Mouse (Mus musculus): ENCODE data around the gene Nabp1. TPM values are rescaled to one million over a fixed set of nuclear protein-coding genes. Genes with fewer than 3 reads are reported as not detected.

Gene Nabp1
- 9.6 and 10.9 TPM in 2 replicates for polyA plus RNA-seq (2015; fragmentation: Nextera tagmentation; extraction: Ambion mirVana)

GRCm38 (mm10) chr1:51478262-51479026 lies at the start of gene Nabp1:
TSS of gene Nabp1 (minus strand) at chr1:51478425.
- Histone ChIP-seq H3K27ac (ENCODE audit: low read length) (peak within 1 kb of the TSS; percentile 78), H3K36me3 (ENCODE audit: control insufficient read depth, insufficient read depth, low read length) (no peaks in the 10 kb centered on the region), H3K9me3 (replicated peaks; ENCODE audit: control insufficient read depth, low read length, poor library complexity, severe bottlenecking) (no peaks in the 10 kb centered on the region), H3K27me3 (ENCODE audit: control insufficient read depth, insufficient read depth, low read depth, low read length) (no peaks in the 10 kb centered on the region), H3K9ac (ENCODE audit: low read depth, low read length) (peak within 1 kb of the TSS; percentile 75), H3K4me2 (ENCODE audit: low read length) (peak within 1 kb of the TSS; percentile 99), H3K4me1 (ENCODE audit: control insufficient read depth, insufficient read depth, low read length) (peaks cover 6% of the 10 kb centered on the region), H3K4me3 (ENCODE audit: low read depth, low read length) (peak within 1 kb of the TSS; percentile 64)
- ATAC-seq, result peak; percentile 100
- under 1% methylated on average over 51 of the region's 51 CpGs for WGBS

DNA sequence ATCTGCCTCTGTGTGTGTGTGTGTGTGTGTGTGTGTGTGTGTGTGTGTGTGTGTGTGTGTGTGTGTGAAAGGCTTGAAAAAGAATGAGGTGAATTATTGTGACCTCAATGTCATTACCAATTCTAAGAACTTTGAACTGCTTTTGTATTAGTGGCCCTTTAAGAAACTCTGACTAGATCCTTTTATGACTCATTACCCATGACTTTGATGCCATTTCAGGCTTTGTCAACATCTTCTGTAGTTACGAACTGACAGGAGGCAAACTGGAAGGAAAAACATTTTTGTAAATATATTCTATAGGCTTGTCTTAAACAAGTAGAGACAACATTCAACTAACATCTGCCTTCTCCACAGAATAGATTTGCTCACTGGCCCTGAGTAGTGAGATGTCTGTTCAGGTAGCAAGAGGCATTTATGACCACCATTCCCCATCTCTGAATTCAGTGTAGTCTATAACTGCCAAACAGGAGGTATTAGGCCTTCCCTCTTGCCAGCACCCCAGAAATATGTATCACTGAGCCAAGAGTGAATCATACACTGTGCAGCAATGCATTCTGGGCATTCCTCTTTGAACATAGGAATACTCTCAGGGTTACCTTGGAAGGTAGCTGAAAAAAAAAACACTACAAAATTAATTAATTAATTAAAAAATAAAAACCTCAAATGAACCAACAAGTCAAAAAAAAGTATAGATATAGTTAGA lies 47.5 kb upstream of the Nabp1 start:
- Histone ChIP-seq H3K4me1 (ENCODE audit: control insufficient read depth, insufficient read depth, low read length) (0 out of 2 replicates have a peak, but pooled peaks cover 2% of the 10 kb centered on the region), H3K9me3 (replicated peaks; ENCODE audit: control insufficient read depth, low read length, poor library complexity, severe bottlenecking) (no peaks in the 10 kb centered on the region), H3K9ac (ENCODE audit: low read depth, low read length) (no peak overlapping the region), H3K36me3 (ENCODE audit: control insufficient read depth, insufficient read depth, low read length) (no peaks in the 10 kb centered on the region), H3K4me3 (ENCODE audit: low read depth, low read length) (no peak overlapping the region), H3K27me3 (ENCODE audit: control insufficient read depth, insufficient read depth, low read depth, low read length) (no peaks in the 10 kb centered on the region), H3K4me2 (ENCODE audit: low read length) (no peak overlapping the region), H3K27ac (ENCODE audit: low read length) (no peak overlapping the region)
- WGBS, result 47% methylated on average over 1 of the region's 1 CpGs
- ATAC-seq, result no peak

DNA sequence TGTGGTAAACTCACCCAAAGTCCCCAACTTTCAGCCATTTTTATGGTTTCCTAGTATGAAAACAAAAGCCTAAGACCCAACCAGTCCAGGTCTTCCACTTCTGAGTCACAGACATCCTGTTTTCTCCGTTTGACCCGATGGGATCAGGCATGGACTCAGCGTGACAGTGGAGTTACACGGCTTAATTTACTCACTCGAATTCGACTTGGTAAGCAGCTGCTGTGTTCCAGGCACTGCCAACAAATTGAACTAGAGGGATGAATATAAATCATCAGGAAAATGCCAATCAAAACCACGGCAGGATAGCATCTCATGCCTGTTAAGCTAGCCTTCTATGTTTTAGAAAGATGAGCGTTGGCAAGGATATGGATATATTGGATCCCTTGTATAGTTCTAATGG lies 43.4 kb upstream of the Nabp1 start:
- H3K4me2 ChIP-seq (ENCODE audit: low read length), result no peak overlapping the region
- 37% methylated on average over 8 of the region's 8 CpGs for WGBS
- H3K9me3 ChIP-seq (replicated peaks; ENCODE audit: control insufficient read depth, low read length, poor library complexity, severe bottlenecking), result no peaks in the 10 kb centered on the region
- no peaks in the 10 kb centered on the region for H3K36me3 ChIP-seq (ENCODE audit: control insufficient read depth, insufficient read depth, low read length)
- H3K27ac ChIP-seq (ENCODE audit: low read length), result no peak overlapping the region
- ATAC-seq, result no peak
- no peaks in the 10 kb centered on the region for H3K27me3 ChIP-seq (ENCODE audit: control insufficient read depth, insufficient read depth, low read depth, low read length)
- H3K9ac ChIP-seq (ENCODE audit: low read depth, low read length), result no peak overlapping the region
- no peak overlapping the region for H3K4me3 ChIP-seq (ENCODE audit: low read depth, low read length)
- 0 out of 2 replicates have a peak, but pooled peaks cover 2% of the 10 kb centered on the region for H3K4me1 ChIP-seq (ENCODE audit: control insufficient read depth, insufficient read depth, low read length)

DNA sequence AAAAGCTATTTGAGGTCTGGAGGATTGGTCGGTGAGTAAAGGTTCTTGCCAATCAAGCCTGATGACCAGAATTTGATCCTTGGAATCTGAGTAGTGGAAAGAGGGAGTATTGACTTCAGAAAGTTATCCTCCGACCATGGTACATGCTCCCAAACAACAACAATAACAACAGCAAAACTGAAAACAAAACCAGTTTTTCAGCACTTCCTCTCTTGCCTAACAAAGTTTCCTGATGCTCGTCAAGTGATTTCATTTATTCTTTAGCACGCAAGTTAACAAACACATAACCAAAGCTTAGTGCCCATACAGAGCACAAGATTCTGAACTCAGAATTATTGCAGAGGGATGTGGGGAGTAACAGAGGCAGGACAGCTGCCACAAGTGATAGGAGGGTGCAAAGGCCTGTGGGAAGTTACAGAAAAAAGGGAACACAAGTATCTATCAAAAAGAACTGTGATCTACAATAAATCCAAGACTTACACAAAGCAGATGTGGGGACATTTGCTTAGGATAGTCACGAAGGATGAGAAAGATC lies 42.1 kb upstream of the Nabp1 start:
- no peaks in the 10 kb centered on the region for H3K36me3 ChIP-seq (ENCODE audit: control insufficient read depth, insufficient read depth, low read length)
- no peak overlapping the region for H3K9ac ChIP-seq (ENCODE audit: low read depth, low read length)
- ATAC-seq, result no peak
- no peak overlapping the region for H3K4me2 ChIP-seq (ENCODE audit: low read length)
- H3K27ac ChIP-seq (ENCODE audit: low read length), result no peak overlapping the region
- H3K4me3 ChIP-seq (ENCODE audit: low read depth, low read length), result no peak overlapping the region
- H3K4me1 ChIP-seq (ENCODE audit: control insufficient read depth, insufficient read depth, low read length), result 0 out of 2 replicates have a peak, but pooled peaks cover 2% of the 10 kb centered on the region
- WGBS, result 90% methylated on average over 5 of the region's 5 CpGs
- H3K27me3 ChIP-seq (ENCODE audit: control insufficient read depth, insufficient read depth, low read depth, low read length), result no peaks in the 10 kb centered on the region
- H3K9me3 ChIP-seq (replicated peaks; ENCODE audit: control insufficient read depth, low read length, poor library complexity, severe bottlenecking), result no peaks in the 10 kb centered on the region

GRCm38 (mm10) chr1:51519112-51519511 lies 40.9 kb upstream of the Nabp1 start:
- 89% methylated on average over 3 of the region's 3 CpGs for whole genome bisulfite sequencing
- ATAC-seq, result no peak

DNA sequence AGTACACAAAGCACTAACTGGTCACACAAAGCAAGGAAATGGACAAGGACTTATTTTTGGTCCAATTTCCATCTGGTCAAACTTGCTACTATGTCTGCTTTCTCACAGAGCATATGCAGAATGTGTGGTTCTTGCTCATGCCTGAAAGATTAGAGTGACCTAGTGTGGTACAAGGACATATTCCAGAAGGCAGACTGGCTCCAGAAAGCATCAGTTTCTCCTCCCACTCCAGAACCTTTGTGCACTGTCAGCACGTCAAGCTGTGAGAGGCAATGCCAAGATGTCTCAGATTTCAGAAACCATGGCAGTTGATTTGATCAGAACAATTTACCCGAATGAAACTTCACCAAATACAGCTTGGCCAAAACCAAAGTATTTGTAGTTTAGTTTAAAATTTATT lies 37.4 kb upstream of the Nabp1 start:
- Histone ChIP-seq H3K36me3 (ENCODE audit: control insufficient read depth, insufficient read depth, low read length) (no peaks in the 10 kb centered on the region), H3K4me1 (ENCODE audit: control insufficient read depth, insufficient read depth, low read length) (no peaks in the 10 kb centered on the region), H3K4me3 (ENCODE audit: low read depth, low read length) (no peak overlapping the region), H3K4me2 (ENCODE audit: low read length) (no peak overlapping the region), H3K9me3 (replicated peaks; ENCODE audit: control insufficient read depth, low read length, poor library complexity, severe bottlenecking) (no peaks in the 10 kb centered on the region), H3K27ac (ENCODE audit: low read length) (no peak overlapping the region), H3K9ac (ENCODE audit: low read depth, low read length) (no peak overlapping the region), H3K27me3 (ENCODE audit: control insufficient read depth, insufficient read depth, low read depth, low read length) (no peaks in the 10 kb centered on the region)
- no peak for ATAC-seq
- WGBS, result 63% methylated on average over 2 of the region's 2 CpGs

More at GRCm38 (mm10) chr1:51519112-51519511, 40.9 kb upstream of the Nabp1 start:
- Histone ChIP-seq H3K9me3 (replicated peaks; ENCODE audit: control insufficient read depth, low read length, poor library complexity, severe bottlenecking) (no peaks in the 10 kb centered on the region), H3K4me3 (ENCODE audit: low read depth, low read length) (no peak overlapping the region), H3K4me1 (ENCODE audit: control insufficient read depth, insufficient read depth, low read length) (0 out of 2 replicates have a peak, but pooled peaks cover 2% of the 10 kb centered on the region), H3K27me3 (ENCODE audit: control insufficient read depth, insufficient read depth, low read depth, low read length) (no peaks in the 10 kb centered on the region), H3K4me2 (ENCODE audit: low read length) (no peak overlapping the region), H3K9ac (ENCODE audit: low read depth, low read length) (no peak overlapping the region), H3K27ac (ENCODE audit: low read length) (no peak overlapping the region), H3K36me3 (ENCODE audit: control insufficient read depth, insufficient read depth, low read length) (no peaks in the 10 kb centered on the region)

DNA sequence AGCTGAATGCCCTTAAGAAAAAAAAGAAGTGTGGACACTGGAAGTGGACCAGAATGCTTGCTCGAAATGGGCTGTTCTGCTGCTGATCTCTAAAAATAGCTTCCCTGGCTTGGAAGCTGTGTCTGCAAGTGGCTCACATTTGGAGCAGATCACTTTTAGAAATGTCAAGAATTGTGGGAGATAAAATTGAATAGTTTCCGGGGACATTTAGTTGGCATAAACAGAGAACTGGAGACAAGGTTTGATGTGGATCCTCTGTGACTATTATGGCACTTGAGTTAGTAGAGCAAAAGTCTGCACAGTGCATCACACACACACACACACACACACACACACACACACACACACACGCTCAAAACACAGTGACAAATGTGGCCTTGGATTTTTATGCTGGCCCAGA lies 36.8 kb upstream of the Nabp1 start:
- no peak overlapping the region for H3K27ac ChIP-seq (ENCODE audit: low read length)
- H3K9me3 ChIP-seq (replicated peaks; ENCODE audit: control insufficient read depth, low read length, poor library complexity, severe bottlenecking), result no peaks in the 10 kb centered on the region
- no peaks in the 10 kb centered on the region for H3K4me1 ChIP-seq (ENCODE audit: control insufficient read depth, insufficient read depth, low read length)
- no peak overlapping the region for H3K4me2 ChIP-seq (ENCODE audit: low read length)
- no peaks in the 10 kb centered on the region for H3K36me3 ChIP-seq (ENCODE audit: control insufficient read depth, insufficient read depth, low read length)
- H3K27me3 ChIP-seq (ENCODE audit: control insufficient read depth, insufficient read depth, low read depth, low read length), result no peaks in the 10 kb centered on the region
- H3K9ac ChIP-seq (ENCODE audit: low read depth, low read length), result no peak overlapping the region
- 81% methylated on average over 3 of the region's 3 CpGs for WGBS
- ATAC-seq, result no peak
- no peak overlapping the region for H3K4me3 ChIP-seq (ENCODE audit: low read depth, low read length)

- Histone ChIP-seq H3K9ac (ENCODE audit: low read depth, low read length) (no peak overlapping the region), H3K27me3 (ENCODE audit: control insufficient read depth, insufficient read depth, low read depth, low read length) (no peaks in the 10 kb centered on the region), H3K4me3 (ENCODE audit: low read depth, low read length) (no peak overlapping the region), H3K4me2 (ENCODE audit: low read length) (no peak overlapping the region), H3K4me1 (ENCODE audit: control insufficient read depth, insufficient read depth, low read length) (no peaks in the 10 kb centered on the region), H3K9me3 (replicated peaks; ENCODE audit: control insufficient read depth, low read length, poor library complexity, severe bottlenecking) (no peaks in the 10 kb centered on the region), H3K27ac (ENCODE audit: low read length) (no peak overlapping the region), H3K36me3 (ENCODE audit: control insufficient read depth, insufficient read depth, low read length) (no peaks in the 10 kb centered on the region)
- WGBS, result 92% methylated on average over 2 of the region's 2 CpGs
- no peak for ATAC-seq
Measured at GRCm38 (mm10) chr1:51514379-51514778, 36.2 kb upstream of the Nabp1 start.

All from midbrain, embryonic 16.5 days (tissue).